Mouse (Mus musculus) lung, postnatal 0 days (tissue): ENCODE measurements around the gene Itgb3.

Experiments
- CTCF ChIP-seq: IDR thresholded peaks from 2 replicates; pipeline ENCODE4 v1.5.1; 2016; ENCODE audit warnings: antibody characterized with exemption, mild to moderate bottlenecking
- EP300 ChIP-seq: IDR thresholded peaks from 2 replicates; pipeline ENCODE4 v1.6.1; 2016; ENCODE audit warnings: antibody characterized with exemption, mild to moderate bottlenecking, control low read depth

DNA sequence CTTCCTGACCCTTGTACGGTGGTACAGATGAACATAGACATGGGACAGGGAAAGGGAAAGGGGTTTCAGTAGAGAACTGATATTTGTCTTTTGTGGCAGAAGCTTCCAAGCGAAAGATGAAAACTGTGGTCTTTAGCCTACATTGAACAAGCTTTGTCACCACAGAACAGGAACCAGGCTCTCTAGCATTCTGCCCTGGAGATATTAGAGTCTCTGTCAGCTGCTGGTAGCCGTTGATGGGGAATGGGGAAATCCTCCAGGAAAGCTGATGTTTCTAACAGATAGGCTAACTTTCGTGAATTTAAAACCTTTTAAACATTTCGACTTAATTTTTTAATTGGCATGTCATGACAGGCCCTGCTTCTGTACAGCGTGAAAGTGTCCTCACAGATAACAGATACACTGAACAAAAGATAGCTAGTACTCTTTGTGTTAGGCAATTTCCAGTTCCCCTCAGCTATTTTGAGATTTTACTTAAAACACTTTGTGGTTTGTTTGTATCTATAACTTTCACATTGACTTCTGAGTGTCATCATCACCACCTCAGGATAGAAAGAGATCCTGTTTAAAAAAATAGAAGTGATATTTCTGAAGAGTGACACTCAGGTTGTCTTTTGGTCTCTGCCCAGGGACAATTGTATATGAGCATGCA is 1.4 kb downstream of the Itgb3 start:
- no peak for TF ChIP-seq CTCF
- TF ChIP-seq EP300 = no peak
